Mouse (Mus musculus) intestine, embryonic 16.5 days (tissue): ENCODE data around the gene Miga1. TPM values are rescaled to one million over a fixed set of nuclear protein-coding genes. Genes with fewer than 3 reads are reported as not detected.
A peak's percentile ranks its signal among the peaks of the same experiment; 100 is the strongest.

ENCODE experiments used
- ATAC-seq: fragments of 200-750 bp; cut with Nextera tagmentation; 2 replicates; pipeline ENCODE4 v1.8.0; 2017; ENCODE audit warnings: moderate TSS enrichment, moderate library complexity
- H3K27ac ChIP-seq: fragments of 300-500 bp; sonication (generic); 2 replicates; pipeline ENCODE4 v1.5.1; 2014; ENCODE audit warnings: mild to moderate bottlenecking, low read length
- H3K27me3 ChIP-seq: fragments of 300-500 bp; sonication (generic); replicated peaks from 2 replicates; pipeline ENCODE4 v1.6.1; 2014; ENCODE audit warnings: low read length, control low read depth, mixed read lengths; ENCODE audit not compliant: control insufficient read depth, insufficient read depth
- H3K36me3 ChIP-seq: fragments of 300-500 bp; sonication (generic); 2 replicates; pipeline ENCODE4 v1.6.1; 2014; ENCODE audit warnings: low read length, control low read depth; ENCODE audit not compliant: control insufficient read depth, insufficient read depth
- H3K4me1 ChIP-seq: fragments of 300-500 bp; sonication (generic); 2 replicates; pipeline ENCODE4 v1.6.1; 2014; ENCODE audit warnings: low read length, control low read depth, mixed read lengths; ENCODE audit not compliant: control insufficient read depth, insufficient read depth
- H3K4me2 ChIP-seq: fragments of 300-500 bp; sonication (generic); 2 replicates; pipeline ENCODE4 v1.6.1; 2014; ENCODE audit warnings: low read depth, low read length, control low read depth
- H3K4me3 ChIP-seq: fragments of 300-500 bp; sonication (generic); 2 replicates; pipeline ENCODE4 v1.5.1; 2014; ENCODE audit warnings: mild to moderate bottlenecking, low read length
- H3K9ac ChIP-seq: fragments of 300-500 bp; sonication (generic); 2 replicates; pipeline ENCODE4 v1.6.1; 2014; ENCODE audit warnings: low read depth, low read length
- H3K9me3 ChIP-seq: fragments of 300-500 bp; sonication (generic); 2 replicates; pipeline ENCODE4 v1.6.1; 2016; ENCODE audit warnings: low read length, control low read depth; ENCODE audit not compliant: control insufficient read depth
- WGBS: fragments of 180-500 bp; shearing (Covaris S2); extraction: QIAGEN DNeasy Blood & Tissue Kit; methylation state at CpG from one replicate; pipeline ENCODE4 v1.1.7; 2014; 5-methylcytosine and 5-hydroxymethylcytosine counted together
- polyA plus RNA-seq: library from polyadenylated mRNA; unstranded; fragments of >200 nt; fragmentation: Nextera tagmentation; extraction: Ambion mirVana; gene quantifications from 2 replicates; pipeline ENCODE4 v1.2.1, GENCODE M21; 2015

Miga1 gene
- polyA plus RNA-seq, 1 experiment from 2014 or later: 13.5 TPM

GRCm38 (mm10) chr3:152293530-152294181, 46.6 kb downstream of the Miga1 start:
- no peak overlapping the region for H3K4me2 ChIP-seq
- no peaks in the 10 kb centered on the region for H3K9me3 ChIP-seq
- 0 out of 2 replicates have a peak, but pooled peaks cover 3% of the 10 kb centered on the region for H3K36me3 ChIP-seq
- WGBS: 60% methylated on average over 13 of the region's 13 CpGs
- H3K4me1 ChIP-seq: peaks cover 11% of the 10 kb centered on the region
- no peak overlapping the region; the same call in 1 of the 2 replicates for H3K27ac ChIP-seq
- H3K27me3 ChIP-seq: no peaks in the 10 kb centered on the region
- no peak overlapping the region for H3K9ac ChIP-seq
- ATAC-seq: 0 out of 2 replicates have a peak, but pooled peaks have one; percentile 36
- H3K4me3 ChIP-seq: no peak overlapping the region

GRCm38 (mm10) chr3:152291895-152292294, 48.3 kb downstream of the Miga1 start:
- no peak overlapping the region for H3K4me2 ChIP-seq
- H3K9ac ChIP-seq: no peak overlapping the region
- no peaks in the 10 kb centered on the region for H3K9me3 ChIP-seq
- H3K4me3 ChIP-seq: no peak overlapping the region
- no peaks in the 10 kb centered on the region for H3K27me3 ChIP-seq
- H3K36me3 ChIP-seq: 0 out of 2 replicates have a peak, but pooled peaks cover 3% of the 10 kb centered on the region
- ATAC-seq: peak; percentile 56; the same call in 1 of the 2 replicates
- WGBS: 69% methylated on average over 6 of the region's 6 CpGs
- peaks cover 11% of the 10 kb centered on the region for H3K4me1 ChIP-seq
- no peak overlapping the region for H3K27ac ChIP-seq

- WGBS: 90% methylated on average over 17 of the region's 17 CpGs
- Histone ChIP-seq H3K4me3 (no peak overlapping the region), H3K9me3 (no peaks in the 10 kb centered on the region), H3K4me1 (peaks cover 11% of the 10 kb centered on the region), H3K36me3 (0 out of 2 replicates have a peak, but pooled peaks cover 3% of the 10 kb centered on the region), H3K27ac (no peak overlapping the region), H3K4me2 (no peak overlapping the region), H3K27me3 (no peaks in the 10 kb centered on the region), H3K9ac (no peak overlapping the region)
- ATAC-seq: no peak
These were observed 49.9 kb downstream of the Miga1 start for GRCm38 (mm10) chr3:152290175-152290798.

DNA sequence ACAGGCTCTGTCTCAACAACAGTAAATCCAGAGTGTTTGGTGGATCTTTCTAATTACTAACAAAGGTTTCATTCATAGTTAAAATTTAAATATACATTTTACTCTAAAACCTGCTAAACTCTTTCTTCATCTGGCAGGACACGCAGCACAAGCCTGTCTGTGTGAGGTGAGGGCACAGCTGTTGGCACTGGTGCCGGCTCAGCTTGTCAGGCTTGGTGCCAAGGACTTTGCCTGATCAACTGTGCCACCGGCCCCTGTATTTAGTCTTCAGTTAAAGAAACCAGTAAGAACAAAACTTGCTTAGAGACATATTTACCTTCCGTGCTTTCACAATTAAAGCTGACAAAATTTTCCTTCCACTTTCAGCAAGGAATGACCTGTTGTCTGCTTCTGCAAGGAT, 51.5 kb downstream of the Miga1 start:
- 0 out of 2 replicates have a peak, but pooled peaks cover 3% of the 10 kb centered on the region for H3K36me3 ChIP-seq
- no peak overlapping the region for H3K27ac ChIP-seq

GRCm38 (mm10) chr3:152288276-152288675, 51.9 kb downstream of the Miga1 start:
- 90% methylated on average over 5 of the region's 5 CpGs for WGBS
- Histone ChIP-seq H3K9ac (no peak overlapping the region), H3K4me1 (peaks cover 2% of the 10 kb centered on the region; the same call in 1 of the 2 replicates), H3K4me3 (no peak overlapping the region), H3K36me3 (0 out of 2 replicates have a peak, but pooled peaks cover 5% of the 10 kb centered on the region), H3K27me3 (no peaks in the 10 kb centered on the region), H3K27ac (no peak overlapping the region), H3K4me2 (no peak overlapping the region), H3K9me3 (no peaks in the 10 kb centered on the region)
- ATAC-seq: no peak

More for the DNA sequence above, 51.5 kb downstream of the Miga1 start:
- Histone ChIP-seq H3K9ac (no peak overlapping the region), H3K4me2 (no peak overlapping the region), H3K27me3 (no peaks in the 10 kb centered on the region), H3K4me1 (peaks cover 5% of the 10 kb centered on the region; the same call in 1 of the 2 replicates), H3K4me3 (no peak overlapping the region), H3K9me3 (no peaks in the 10 kb centered on the region)
- WGBS: 91% methylated on average over 4 of the region's 4 CpGs
- ATAC-seq: no peak

DNA sequence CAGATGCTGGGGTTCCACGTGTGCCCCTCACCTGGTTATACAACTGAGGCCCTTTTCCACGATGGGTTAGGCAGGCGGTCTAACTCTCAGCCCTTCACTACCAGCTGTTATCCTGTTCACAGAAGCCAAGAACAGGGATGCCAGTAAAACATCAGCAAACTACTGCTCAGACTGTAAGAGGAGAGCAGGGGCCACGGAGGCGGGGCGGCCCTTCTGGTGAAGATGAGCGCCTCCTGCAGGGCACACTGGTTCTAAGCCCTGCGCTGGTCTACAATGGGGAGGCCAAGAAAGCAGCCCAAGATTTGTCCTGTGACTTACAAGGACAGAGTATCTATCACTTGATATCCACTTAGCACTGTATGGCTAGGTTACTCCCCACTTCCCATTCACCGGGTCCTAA, 52.4 kb downstream of the Miga1 start:
- Histone ChIP-seq H3K27ac (no peak overlapping the region), H3K4me2 (no peak overlapping the region), H3K27me3 (no peaks in the 10 kb centered on the region), H3K4me1 (no peaks in the 10 kb centered on the region), H3K9ac (no peak overlapping the region), H3K9me3 (no peaks in the 10 kb centered on the region), H3K36me3 (0 out of 2 replicates have a peak, but pooled peaks cover 6% of the 10 kb centered on the region), H3K4me3 (no peak overlapping the region)
- no peak for ATAC-seq
- WGBS: 82% methylated on average over 9 of the region's 9 CpGs

DNA sequence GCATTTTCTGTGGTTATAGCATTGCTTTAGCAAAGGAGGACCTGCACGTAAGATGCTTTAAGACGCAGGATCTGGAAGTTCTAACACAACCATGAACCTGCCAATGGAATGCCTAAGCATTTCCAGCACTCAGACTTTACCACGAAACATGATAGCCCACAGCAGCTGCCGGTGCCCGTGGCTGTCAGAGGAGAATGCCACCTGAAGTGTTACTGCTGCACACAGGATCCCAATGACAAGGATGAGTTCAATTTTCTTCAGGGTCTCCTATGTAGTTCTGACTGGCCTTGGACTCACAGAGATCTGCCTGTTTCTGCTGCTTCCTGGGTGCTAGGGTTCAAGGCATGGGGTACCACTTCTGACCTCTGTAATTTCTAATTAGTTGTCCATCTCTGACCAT, 55.4 kb downstream of the Miga1 start:
- no peak overlapping the region for H3K27ac ChIP-seq
- no peak overlapping the region for H3K9ac ChIP-seq

DNA sequence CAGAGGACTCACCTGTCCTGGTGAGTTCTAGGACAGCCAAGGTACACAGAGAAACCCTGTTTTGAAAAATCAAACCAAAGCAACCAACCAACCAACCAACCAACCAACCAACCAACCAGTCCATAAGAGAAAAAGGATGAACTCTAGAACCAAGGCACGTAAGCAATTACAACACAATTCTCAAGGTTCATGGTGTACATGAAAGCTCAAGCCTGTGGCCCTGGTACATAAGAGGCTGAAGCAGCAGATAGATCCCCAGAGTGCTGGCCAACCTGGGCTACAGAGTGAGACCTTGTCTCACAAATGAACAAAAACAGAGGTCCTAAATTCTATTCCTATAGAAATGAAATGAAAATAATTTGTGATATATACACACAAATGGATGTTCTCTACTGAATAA, 55.9 kb downstream of the Miga1 start:
- H3K9ac ChIP-seq: no peak overlapping the region
- no peak for ATAC-seq
- H3K27me3 ChIP-seq: no peaks in the 10 kb centered on the region
- 98% methylated on average over 1 of the region's 1 CpGs for WGBS
- 0 out of 2 replicates have a peak, but pooled peaks cover 5% of the 10 kb centered on the region for H3K36me3 ChIP-seq
- no peaks in the 10 kb centered on the region for H3K4me1 ChIP-seq
- no peak overlapping the region for H3K4me3 ChIP-seq
- H3K9me3 ChIP-seq: no peaks in the 10 kb centered on the region
- no peak overlapping the region for H3K27ac ChIP-seq
- H3K4me2 ChIP-seq: no peak overlapping the region

More for the DNA sequence above, 55.4 kb downstream of the Miga1 start:
- Histone ChIP-seq H3K4me2 (no peak overlapping the region), H3K27me3 (no peaks in the 10 kb centered on the region), H3K4me3 (no peak overlapping the region), H3K4me1 (no peaks in the 10 kb centered on the region), H3K36me3 (0 out of 2 replicates have a peak, but pooled peaks cover 5% of the 10 kb centered on the region), H3K9me3 (no peaks in the 10 kb centered on the region)
- 93% methylated on average over 5 of the region's 5 CpGs for WGBS
- ATAC-seq: no peak

DNA sequence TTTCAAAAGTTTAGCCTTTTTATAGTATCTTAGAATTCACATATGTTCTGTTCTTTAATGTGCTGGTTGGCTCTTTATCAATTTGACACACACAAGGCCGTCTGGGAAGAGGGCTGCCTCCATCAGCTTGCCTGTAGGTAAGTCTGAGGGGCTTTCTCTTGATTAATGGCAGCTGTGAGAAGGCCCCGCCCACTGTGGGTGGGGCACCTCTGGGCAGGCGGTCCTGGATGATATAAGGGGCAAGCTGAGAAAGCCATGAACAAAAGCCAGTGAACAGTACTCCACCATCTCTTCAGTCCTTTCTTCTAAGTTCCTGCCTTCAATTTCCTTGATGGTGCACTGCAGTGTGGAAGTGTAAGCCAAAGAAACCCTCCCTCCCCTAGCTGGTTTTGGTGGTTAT, 58.1 kb downstream of the Miga1 start:
- no peaks in the 10 kb centered on the region for H3K4me1 ChIP-seq
- 0 out of 2 replicates have a peak, but pooled peaks cover 5% of the 10 kb centered on the region for H3K36me3 ChIP-seq
- no peaks in the 10 kb centered on the region for H3K27me3 ChIP-seq
- no peak overlapping the region for H3K4me3 ChIP-seq
- 31% methylated on average over 3 of the region's 3 CpGs for WGBS
- H3K9ac ChIP-seq: no peak overlapping the region
- no peak overlapping the region for H3K27ac ChIP-seq
- H3K4me2 ChIP-seq: no peak overlapping the region
- no peak for ATAC-seq
- H3K9me3 ChIP-seq: no peaks in the 10 kb centered on the region
